Mouse (Mus musculus) cerebellum, postnatal 4 days (tissue): Measurements from ENCODE around the gene Mras.

Source experiments
- DNase-seq, 2 experiments: peaks; one replicate each; pipeline ENCODE4 v3.0.0; 2022; ENCODE audit warnings: low spot score in 2 of 2, mixed read lengths in 1 of 2

Mras gene

GRCm38 (mm10) chr9:99411785-99412184, 25.4 kb downstream of the Mras start:
- no peak for DNase-seq

- no peak for DNase-seq
Measured at GRCm38 (mm10) chr9:99411093-99411492, 26.1 kb downstream of the Mras start.

GRCm38 (mm10) chr9:99409280-99409679, 27.9 kb downstream of the Mras start:
- DNase-seq: no peak

- DNase-seq: no peak
Measured at GRCm38 (mm10) chr9:99401288-99401974, 35.8 kb downstream of the Mras start.

GRCm38 (mm10) chr9:99400781-99401180, 36.4 kb downstream of the Mras start:
- DNase-seq: no peak

- DNase-seq: no peak
Measured at GRCm38 (mm10) chr9:99397056-99397815, 39.9 kb downstream of the Mras start.

- DNase-seq: no peak
Measured at GRCm38 (mm10) chr9:99394366-99394765, 42.8 kb downstream of the Mras start.

- DNase-seq: no peak
Measured at GRCm38 (mm10) chr9:99393146-99393545, 44.0 kb downstream of the Mras start.

GRCm38 (mm10) chr9:99391557-99391956, 45.6 kb downstream of the Mras start:
- no peak for DNase-seq

- no peak for DNase-seq
Measured at GRCm38 (mm10) chr9:99390716-99391115, 46.5 kb downstream of the Mras start.

GRCm38 (mm10) chr9:99390201-99390600, 47.0 kb downstream of the Mras start:
- no peak for DNase-seq

- DNase-seq: peak in 1 of 2 experiments; percentile 6
Measured at GRCm38 (mm10) chr9:99389506-99389905, 47.7 kb downstream of the Mras start.

GRCm38 (mm10) chr9:99388856-99389255, 48.3 kb downstream of the Mras start:
- DNase-seq: peak in 1 of 2 experiments; percentile 22

GRCm38 (mm10) chr9:99388078-99388477, 49.1 kb downstream of the Mras start:
- DNase-seq: peak; percentile 25 to 36

- DNase-seq: no peak
Measured at GRCm38 (mm10) chr9:99382556-99382955, 54.6 kb downstream of the Mras start.

- no peak for DNase-seq
Measured at GRCm38 (mm10) chr9:99379194-99379593, 58.0 kb downstream of the Mras start.

- DNase-seq: peak; percentile 64 to 69
Measured at GRCm38 (mm10) chr9:99376591-99377418, 60.4 kb downstream of the Mras start.

- no peak for DNase-seq
Measured at GRCm38 (mm10) chr9:99368431-99368830, 68.8 kb downstream of the Mras start.

- DNase-seq: no peak
Measured at GRCm38 (mm10) chr9:99365906-99366305, 71.3 kb downstream of the Mras start.

GRCm38 (mm10) chr9:99363076-99363475, 74.1 kb downstream of the Mras start:
- no peak for DNase-seq

GRCm38 (mm10) chr9:99361946-99362345, 75.2 kb downstream of the Mras start:
- DNase-seq: no peak

- DNase-seq: no peak
Measured at GRCm38 (mm10) chr9:99359012-99359411, 78.2 kb downstream of the Mras start.
